In genomic region chr2:76406937-76407441, GRCm38 (mm10) we compare ENCODE assay signal across 8 mouse cellular contexts. TPM values are rescaled to one million over a fixed set of nuclear protein-coding genes. Genes with fewer than 3 reads are reported as not detected.
DNase-seq lines count a peak whose midpoint lies in the region; ATAC-seq and TF ChIP-seq lines count a peak whose summit lies in the region.

No protein-coding gene starts in this region.

- peak; percentile 58 for ATAC-seq in forebrain, postnatal 0 days
- ATAC-seq in liver, embryonic 16.5 days (ENCODE audit: low read depth), result 0 out of 2 replicates have a peak, but pooled peaks have one; percentile 38

- no peak for TF ChIP-seq POLR2A in olfactory bulb, adult 2 months (IDR thresholded peaks at IDR 0.05; ENCODE audit: insufficient read depth, low read depth, low read length)

- H3K27ac ChIP-seq in forebrain, postnatal 0 days (ENCODE audit: low read depth, low read length), result peak overlapping the region; percentile 91
- no peak overlapping the region for H3K27ac ChIP-seq in liver, embryonic 16.5 days (ENCODE audit: low read length)
- H3K27ac ChIP-seq in olfactory bulb, adult 2 months (ENCODE audit: insufficient read depth, low read depth, low read length), result no peak overlapping the region

- peaks cover 5% of the 10 kb centered on the region; the same call in 1 of the 2 replicates for H3K4me1 ChIP-seq in forebrain, postnatal 0 days (ENCODE audit: insufficient read depth)
- no peaks in the 10 kb centered on the region; the same call in 1 of the 2 replicates for H3K4me1 ChIP-seq in liver, embryonic 16.5 days (ENCODE audit: control insufficient read depth, low read depth, low read length)
- peaks cover 2% of the 10 kb centered on the region; the same call in 1 of the 2 replicates for H3K4me1 ChIP-seq in olfactory bulb, adult 2 months (ENCODE audit: control insufficient read depth, insufficient read depth, low read length)

- no peak for TF ChIP-seq CTCF in forebrain, postnatal 0 days (IDR thresholded peaks at IDR 0.05; ENCODE audit: low read depth)
- TF ChIP-seq CTCF in olfactory bulb, adult 2 months (IDR thresholded peaks at IDR 0.05; ENCODE audit: insufficient read depth, low read depth, low read length), result no peak

- H3K36me3 ChIP-seq in forebrain, postnatal 0 days (ENCODE audit: insufficient read depth), result no peaks in the 10 kb centered on the region
- no peaks in the 10 kb centered on the region for H3K36me3 ChIP-seq in liver, embryonic 16.5 days (ENCODE audit: control insufficient read depth, insufficient read depth)

- peak; percentile 82 for DNase-seq in MN1 (ENCODE audit: low spot score)
- peak; percentile 85 for DNase-seq in cerebellum, adult 11-12 months
- peak; percentile 69 for DNase-seq in forebrain, postnatal 0 days
- DNase-seq in heart, postnatal 25 days (ENCODE audit: low spot score), result peak; percentile 12
- peak; percentile 57 for DNase-seq in layer of hippocampus, adult 11-12 months (ENCODE audit: low spot score)
- peak; percentile 32 to 64 for DNase-seq in urinary bladder, postnatal 4 days (ENCODE audit: low spot score in 2 of 2)

- intact Hi-C loops in heart, postnatal 25 days (cut with DNase I), result loop anchor here (2.0 kb wide), 1 partner anchor 36 kb away; no protein-coding TSS in a partner anchor

- peak overlapping the region; percentile 89 for H3K4me2 ChIP-seq in forebrain, postnatal 0 days (ENCODE audit: low read depth)
- peak overlapping the region; percentile 69 for H3K4me2 ChIP-seq in liver, embryonic 16.5 days (ENCODE audit: low read depth, low read length)

- H3K4me3 ChIP-seq in forebrain, postnatal 0 days (ENCODE audit: low read depth, low read length), result peak overlapping the region; percentile 99
- peak overlapping the region; percentile 64 for H3K4me3 ChIP-seq in liver, embryonic 16.5 days (ENCODE audit: low read depth, low read length)
- peak overlapping the region; percentile 91 for H3K4me3 ChIP-seq in olfactory bulb, adult 2 months (ENCODE audit: insufficient read depth, low read depth, low read length)

- H3K9me3 ChIP-seq in forebrain, postnatal 0 days (ENCODE audit: low read length), result no peaks in the 10 kb centered on the region
- no peaks in the 10 kb centered on the region for H3K9me3 ChIP-seq in liver, embryonic 16.5 days (replicated peaks; ENCODE audit: control insufficient read depth, low read length)

- peak overlapping the region; percentile 95 for H3K9ac ChIP-seq in forebrain, postnatal 0 days
- peak overlapping the region; percentile 24; the same call in 1 of the 2 replicates for H3K9ac ChIP-seq in liver, embryonic 16.5 days (ENCODE audit: low read depth, low read length)

- under 1% methylated on average over 47 of the region's 49 CpGs for WGBS in forebrain, postnatal 0 days
- WGBS in liver, embryonic 16.5 days (ENCODE audit: insufficient replicate concordance), result under 1% methylated on average over 48 of the region's 49 CpGs
- WGBS in olfactory bulb, adult 2 months, result under 1% methylated on average over 49 of the region's 49 CpGs

- H3K27me3 ChIP-seq in forebrain, postnatal 0 days (ENCODE audit: insufficient read depth, low read length), result no peaks in the 10 kb centered on the region; the same call in 1 of the 2 replicates
- peaks cover 46% of the 10 kb centered on the region for H3K27me3 ChIP-seq in liver, embryonic 16.5 days (ENCODE audit: control insufficient read depth, insufficient read depth, low read depth, low read length)

RNA-seq across cellular contexts. Expression of gene Osbpl6, which starts 0.7 kb away (rescaled TPM):
- 16.2 and 17.1 TPM in 2 replicates for total RNA-seq in forebrain, postnatal 0 days (2014; rRNA removed)
- polyA plus RNA-seq in forebrain, postnatal 0 days (2015; fragmentation: Nextera tagmentation; extraction: Ambion mirVana), result 19.5 and 21.6 TPM in 2 replicates
- total RNA-seq in heart, postnatal 25 days (2021), result 10 to 100 TPM in 1 of 2 experiments, 1 to 10 TPM in 1; 8.8 to 11.9 TPM
- 0.38 and 0.40 TPM in 2 replicates for polyA plus RNA-seq in liver, embryonic 16.5 days (2015; fragmentation: Nextera tagmentation; extraction: Ambion mirVana)
- polyA plus RNA-seq in olfactory bulb, adult 2 months (2012; ENCODE audit: insufficient read depth, insufficient read length, low replicate concordance, missing spikeins), result not detected in 2 replicates

RNA-seq across cellular contexts. Expression of gene Rbm45, which starts 37.2 kb away (rescaled TPM):
- total RNA-seq in forebrain, postnatal 0 days (2014; rRNA removed), result 44.9 and 50.1 TPM in 2 replicates
- 17.1 TPM in 2 replicates for polyA plus RNA-seq in forebrain, postnatal 0 days (2015; fragmentation: Nextera tagmentation; extraction: Ambion mirVana)
- 10 to 100 TPM; 19.2 to 22.0 TPM for total RNA-seq in heart, postnatal 25 days (2021)
- polyA plus RNA-seq in liver, embryonic 16.5 days (2015; fragmentation: Nextera tagmentation; extraction: Ambion mirVana), result 4.9 and 5.1 TPM in 2 replicates
- not detected in 2 replicates for polyA plus RNA-seq in olfactory bulb, adult 2 months (2012; ENCODE audit: insufficient read depth, insufficient read length, low replicate concordance, missing spikeins)

RNA-seq across cellular contexts. Expression of gene Cyct, which starts 46.7 kb away (rescaled TPM):
- total RNA-seq in forebrain, postnatal 0 days (2014; rRNA removed), result not detected in 2 replicates
- 0.34 TPM in 1 of 2 replicates, not detected in the other for polyA plus RNA-seq in forebrain, postnatal 0 days (2015; fragmentation: Nextera tagmentation; extraction: Ambion mirVana)
- total RNA-seq in heart, postnatal 25 days (2021), result not detected
- polyA plus RNA-seq in liver, embryonic 16.5 days (2015; fragmentation: Nextera tagmentation; extraction: Ambion mirVana), result not detected in 2 replicates
- polyA plus RNA-seq in olfactory bulb, adult 2 months (2012; ENCODE audit: insufficient read depth, insufficient read length, low replicate concordance, missing spikeins), result not detected in 2 replicates

Comparison
In these comparisons a context has a peak if more than half of its experiments do, and no peak if none do; other contexts are left out.
1. DNase-seq: peak in every context shown above with its lines; median percentile 85 in cerebellum, adult 11-12 months; 82 in MN1; 69 in forebrain, postnatal 0 days; 57 in layer of hippocampus, adult 11-12 months; 48 in urinary bladder, postnatal 4 days; 12 in heart, postnatal 25 days.